Mouse (Mus musculus): Measurements from ENCODE around the gene Gm1123. TPM values are rescaled to one million over a fixed set of nuclear protein-coding genes. Genes with fewer than 3 reads are reported as not detected.

The Gm1123 gene
- total RNA-seq, 2 experiments from 2014 or later = not detected

- DNase-seq = no peak
Measured at GRCm38 (mm10) chr9:98999881-99000339, 35.6 kb downstream of the Gm1123 start.

- no peak for DNase-seq
Measured at GRCm38 (mm10) chr9:98994103-98994502, 41.4 kb downstream of the Gm1123 start.

DNA sequence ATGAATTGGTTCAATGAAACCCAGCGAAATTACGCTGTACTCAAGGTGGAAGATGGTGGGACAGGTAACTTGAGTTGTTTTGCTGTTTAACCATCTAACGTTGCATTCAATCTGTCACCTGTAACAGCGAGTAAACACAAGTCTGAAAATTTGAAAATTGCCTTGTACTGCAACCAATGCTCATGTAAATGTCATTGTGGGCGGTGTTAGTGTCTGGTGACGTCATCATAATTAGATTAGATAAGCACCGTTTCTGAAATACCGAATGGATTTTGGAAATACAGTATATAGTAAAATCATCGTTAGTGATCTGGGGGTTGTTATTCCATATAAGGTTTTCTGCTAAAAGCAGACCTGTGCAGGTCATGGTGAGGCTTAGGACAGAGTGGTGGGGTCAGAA, 48.4 kb downstream of the Gm1123 start:
- DNase-seq = no peak

GRCm38 (mm10) chr9:98986476-98987096, 48.9 kb downstream of the Gm1123 start:
- no peak for DNase-seq

- DNase-seq = peak; percentile 100
Measured at GRCm38 (mm10) chr9:98985800-98986475, 49.6 kb downstream of the Gm1123 start, which contains the start of gene Faim. TSS of gene Faim (plus strand) at chr9:98986373.

GRCm38 (mm10) chr9:98979431-98980416, 55.8 kb downstream of the Gm1123 start:
- DNase-seq = peak; percentile 91

- DNase-seq = no peak
Measured at GRCm38 (mm10) chr9:98976520-98976919, 59.0 kb downstream of the Gm1123 start.

GRCm38 (mm10) chr9:98976081-98976480, 59.4 kb downstream of the Gm1123 start:
- DNase-seq = no peak

DNA sequence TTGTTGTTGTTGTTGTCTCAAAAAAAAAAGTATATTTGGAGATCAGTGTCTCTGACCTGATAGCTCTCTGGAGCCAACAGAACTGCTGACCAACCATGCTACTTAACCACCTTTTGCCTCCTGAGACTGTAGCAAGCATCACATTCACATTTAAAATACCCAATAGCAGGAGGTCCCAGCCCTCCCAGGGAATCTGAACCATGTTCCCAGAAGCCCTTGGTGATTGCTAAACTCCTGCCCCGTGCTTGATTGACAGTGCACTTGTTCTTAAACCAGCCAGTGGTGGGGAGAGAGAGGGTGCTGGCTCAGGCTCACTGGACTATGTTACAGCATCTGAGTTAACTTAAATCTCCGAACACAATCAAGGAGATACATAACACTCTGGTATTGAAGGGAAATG, 60.6 kb downstream of the Gm1123 start:
- no peak for DNase-seq

GRCm38 (mm10) chr9:98973561-98973960, 62.0 kb downstream of the Gm1123 start:
- DNase-seq = no peak

DNA sequence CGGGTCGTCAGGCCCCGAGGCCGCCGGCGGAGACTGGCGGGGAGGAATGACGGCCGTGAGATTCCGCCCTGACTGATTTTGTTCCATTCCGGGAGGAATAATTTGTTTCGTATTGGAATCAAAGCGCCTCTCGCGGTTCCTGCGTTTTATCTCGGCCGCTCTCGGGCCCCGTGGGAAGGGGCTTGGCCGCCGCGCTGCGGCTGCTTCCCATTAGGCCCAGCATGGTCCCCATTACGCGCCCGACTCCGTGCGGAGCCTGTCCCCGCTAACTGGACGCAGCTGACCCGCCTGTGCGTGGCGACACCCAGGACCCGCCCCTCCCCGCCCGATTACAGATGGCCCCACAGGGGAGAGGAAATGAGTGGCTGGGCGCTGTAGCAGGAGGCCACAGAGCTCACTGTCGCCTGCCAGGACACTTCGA, 62.4 kb downstream of the Gm1123 start:
- DNase-seq = no peak

DNA sequence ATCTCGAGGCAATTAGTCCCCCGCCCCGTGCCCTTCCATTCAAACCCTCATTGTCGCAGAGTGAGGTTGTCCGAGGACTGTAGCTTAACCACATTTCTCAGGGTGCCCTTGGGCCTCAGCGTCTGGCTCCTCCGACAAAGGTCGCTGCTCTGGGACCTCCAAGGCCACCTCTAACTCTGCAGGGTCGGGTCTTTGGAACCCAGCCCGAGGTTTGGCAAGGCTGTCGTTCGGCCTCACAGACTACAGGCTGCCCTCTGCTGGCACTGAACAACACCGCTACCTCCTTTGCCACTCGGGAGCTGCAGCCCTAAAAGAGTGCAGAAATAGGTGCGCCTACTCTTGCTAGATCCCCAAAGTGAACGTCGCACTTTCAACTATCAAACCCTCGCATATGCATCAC, 70.4 kb downstream of the Gm1123 start:
- DNase-seq = peak; percentile 64

DNA sequence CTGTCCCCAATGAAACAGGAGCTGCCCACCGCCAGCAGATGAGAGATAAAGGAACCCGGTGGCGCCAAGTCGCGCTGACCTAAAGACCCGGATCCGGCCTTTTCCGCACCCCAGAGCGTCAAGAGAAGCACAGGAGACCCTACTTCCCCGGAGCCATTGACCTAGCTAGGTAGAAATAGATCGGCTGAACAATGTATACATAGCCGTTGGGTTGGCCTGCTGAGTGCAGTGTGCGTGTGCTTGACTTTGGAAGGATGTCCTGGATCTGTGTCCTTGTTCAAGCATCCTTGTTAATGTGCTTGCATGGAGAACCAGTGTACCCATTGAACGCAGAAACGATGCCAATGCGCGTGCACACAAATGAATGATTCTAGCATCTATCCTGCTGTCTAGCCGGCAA, 71.9 kb downstream of the Gm1123 start:
- DNase-seq = no peak

DNA sequence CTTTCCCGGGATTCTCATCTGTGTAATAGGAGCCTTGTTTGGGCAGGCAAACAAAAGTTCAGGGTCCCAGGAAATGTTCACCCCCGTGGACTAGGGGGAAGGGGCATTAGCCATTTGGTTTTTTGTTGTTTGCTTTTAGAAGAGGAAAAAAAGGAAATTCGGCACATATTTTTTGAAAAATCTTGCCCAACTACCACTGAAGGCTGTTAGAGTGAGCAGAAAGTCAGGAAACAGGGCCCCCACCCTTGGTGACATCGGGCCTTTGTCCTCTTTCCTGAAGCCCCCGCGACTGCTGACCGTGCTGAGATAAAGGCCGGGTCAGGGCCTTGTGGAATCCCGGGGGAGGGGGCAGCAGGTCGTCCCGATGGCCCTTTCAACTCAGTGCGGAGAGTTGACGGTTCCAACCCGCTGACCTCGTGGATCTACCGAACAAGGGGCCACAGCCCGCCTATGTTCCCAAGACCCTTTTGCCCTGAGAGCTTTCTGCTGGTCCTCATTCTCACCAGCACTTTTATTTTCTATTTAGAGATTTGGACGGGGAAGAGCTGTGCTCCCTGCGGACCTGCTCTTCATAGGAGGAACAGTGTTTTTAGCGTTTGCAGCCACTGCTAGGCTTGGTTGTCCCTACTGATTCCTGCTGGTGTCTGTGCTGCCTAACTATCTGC, 72.9 kb downstream of the Gm1123 start:
- DNase-seq = no peak

DNA sequence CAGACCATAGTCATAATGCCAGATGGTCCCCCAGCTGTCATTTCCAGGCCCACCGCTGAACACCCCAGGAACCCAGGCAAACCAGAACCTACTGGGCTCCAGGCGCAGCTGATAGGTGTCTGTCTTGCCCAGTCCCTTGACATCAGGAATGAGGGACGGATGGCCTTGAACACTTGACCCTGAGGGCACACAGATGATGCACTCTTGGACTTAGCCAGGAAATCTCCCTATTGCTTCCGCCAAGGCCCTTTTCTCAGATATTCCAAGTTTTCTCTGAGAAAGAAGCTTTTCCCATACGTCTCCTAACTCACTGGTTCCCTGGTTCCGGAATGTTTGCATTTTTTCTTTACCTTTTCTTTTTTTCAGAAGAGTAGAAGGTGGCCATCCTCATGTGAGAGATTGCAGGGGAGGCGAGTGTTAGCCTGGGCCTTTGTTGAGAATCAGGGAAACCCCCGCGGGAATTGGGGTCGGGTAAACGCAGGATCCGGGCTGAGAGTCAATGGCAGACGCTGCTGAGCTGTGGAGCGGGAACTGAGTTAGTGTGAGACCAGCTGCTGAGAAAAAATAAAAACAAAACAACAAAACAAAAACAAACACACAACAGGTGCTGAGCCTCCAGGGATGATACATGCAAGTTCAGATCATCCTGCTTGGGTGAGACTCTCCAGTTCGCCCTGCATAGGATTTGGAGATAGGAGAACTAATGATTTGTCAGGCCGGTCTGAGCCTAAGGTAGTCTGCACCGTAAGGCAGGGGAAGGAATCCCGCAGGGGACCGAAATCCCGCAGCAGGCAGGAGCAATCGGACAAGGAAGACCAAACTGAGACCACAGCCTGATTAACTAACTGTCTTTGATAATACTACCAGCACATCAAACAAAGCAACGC, 73.7 kb downstream of the Gm1123 start:
- DNase-seq = no peak

GRCm38 (mm10) chr9:98960348-98960747, 75.2 kb downstream of the Gm1123 start:
- DNase-seq = no peak

DNA sequence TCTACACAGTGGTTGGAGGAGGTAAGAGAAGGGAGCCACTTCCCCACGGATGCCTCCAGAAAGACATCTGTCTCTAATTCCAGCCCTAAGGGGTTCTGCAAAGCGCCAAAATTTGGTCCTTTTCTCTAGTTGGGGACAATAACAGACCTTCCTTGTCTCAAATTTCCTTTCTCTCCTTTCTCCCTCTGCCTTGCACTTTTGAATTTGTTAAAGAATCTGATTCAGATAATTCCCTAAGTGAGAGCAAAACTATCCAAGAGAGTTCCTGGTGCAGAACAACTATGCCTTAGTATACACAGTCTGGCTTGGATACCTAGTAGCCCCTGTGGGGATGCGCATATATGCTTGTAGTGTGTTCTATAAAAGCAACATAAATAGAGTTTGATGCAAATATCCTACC, 75.7 kb downstream of the Gm1123 start:
- no peak for DNase-seq

- DNase-seq = no peak
Measured at GRCm38 (mm10) chr9:98958628-98959027, 76.9 kb downstream of the Gm1123 start.

GRCm38 (mm10) chr9:98957751-98958351, 77.7 kb downstream of the Gm1123 start:
- DNase-seq = no peak

Data from heart, postnatal 4 days (tissue).